Mouse (Mus musculus) spleen, adult 2 months (tissue): ENCODE measurements around the gene Rnaseh2b. TPM values are rescaled to one million over a fixed set of nuclear protein-coding genes. Genes with fewer than 3 reads are reported as not detected.

Source experiments
- DNase-seq, 2 experiments: peaks; one replicate each; pipeline versions ENCODE4 v3.0.0 to v3.0.0-alpha.2; 2012 to 2021; ENCODE audit warnings: low spot score in 2 of 2, low read depth in 1 of 2
- H3K27ac ChIP-seq: fragments of 200-500 bp; 2 replicates; pipeline ENCODE4 v1.5.1; 2012; ENCODE audit warnings: low read length, inconsistent platforms; ENCODE audit not compliant: insufficient read depth
- H3K27me3 ChIP-seq: fragments of 200-500 bp; 2 replicates; pipeline ENCODE4 v1.6.1; 2012; ENCODE audit warnings: mild to moderate bottlenecking, moderate library complexity, low read length, inconsistent platforms; ENCODE audit not compliant: control insufficient read depth, insufficient read depth
- H3K36me3 ChIP-seq: fragments of 200-500 bp; 2 replicates; pipeline ENCODE4 v1.6.1; 2012; ENCODE audit warnings: mild to moderate bottlenecking, low read length, inconsistent platforms; ENCODE audit not compliant: control insufficient read depth, insufficient read depth
- H3K4me1 ChIP-seq: fragments of 200-500 bp; 2 replicates; pipeline ENCODE4 v1.6.1; 2011; ENCODE audit warnings: inconsistent platforms; ENCODE audit not compliant: control insufficient read depth, insufficient read depth, insufficient read length
- H3K4me3 ChIP-seq: fragments of 200-500 bp; 2 replicates; pipeline ENCODE4 v1.5.1; 2011; ENCODE audit warnings: mild to moderate bottlenecking, inconsistent platforms; ENCODE audit not compliant: insufficient read depth, insufficient read length; ENCODE audit errors: extremely low read depth
- CTCF ChIP-seq: fragments of 200-500 bp; IDR thresholded peaks from 2 replicates; pipeline ENCODE4 v1.5.1; 2011; ENCODE audit warnings: mild to moderate bottlenecking, inconsistent platforms; ENCODE audit not compliant: insufficient read depth, insufficient read length, insufficient replicate concordance; ENCODE audit errors: extremely low read depth
- POLR2A ChIP-seq: fragments of 200-500 bp; IDR thresholded peaks from 2 replicates; pipeline ENCODE4 v1.6.1; 2011; ENCODE audit warnings: low read depth, low read length, inconsistent platforms
- WGBS: fragments of 180-500 bp; shearing (Covaris S2); methylation state at CpG from one replicate; pipeline ENCODE4 v1.1.7; 2018; 5-methylcytosine and 5-hydroxymethylcytosine counted together
- polyA plus RNA-seq: library from polyadenylated mRNA; depleted of rRNA; stranded (reverse); fragments of >200 nt; gene quantifications from 2 replicates; pipeline ENCODE4 v1.2.3, GENCODE M21; 2012

The Rnaseh2b gene
- polyA plus RNA-seq, 1 experiment = 2.2 TPM

DNA sequence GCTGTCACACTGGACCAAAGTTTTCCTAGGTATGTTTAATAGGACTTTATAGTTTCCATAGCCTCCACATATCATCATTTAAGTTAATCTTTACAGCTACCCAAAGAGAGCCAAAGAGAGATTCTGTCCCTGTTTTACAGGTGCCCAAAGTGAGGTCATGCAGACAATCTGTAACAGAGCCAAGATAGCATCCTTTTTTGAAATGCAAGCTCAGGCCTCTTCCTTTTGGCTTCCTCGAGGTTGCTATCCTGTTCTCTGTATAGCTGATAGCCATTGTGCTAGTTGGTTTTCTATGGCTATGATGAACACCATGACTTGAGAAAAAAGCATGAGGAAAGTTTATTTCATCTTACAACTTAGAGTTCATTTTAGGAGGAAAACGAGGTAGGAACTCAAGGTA, 83.7 kb downstream of the Rnaseh2b start:
- H3K4me3 ChIP-seq = no peak overlapping the region
- DNase-seq = no peak
- H3K27me3 ChIP-seq = no peaks in the 10 kb centered on the region
- 77% methylated on average over 2 of the region's 2 CpGs for WGBS
- H3K27ac ChIP-seq = no peak overlapping the region
- peaks cover 2% of the 10 kb centered on the region for H3K36me3 ChIP-seq
- TF ChIP-seq CTCF (no peak), POLR2A (no peak)
- no peaks in the 10 kb centered on the region; the same call in 1 of the 2 replicates for H3K4me1 ChIP-seq

DNA sequence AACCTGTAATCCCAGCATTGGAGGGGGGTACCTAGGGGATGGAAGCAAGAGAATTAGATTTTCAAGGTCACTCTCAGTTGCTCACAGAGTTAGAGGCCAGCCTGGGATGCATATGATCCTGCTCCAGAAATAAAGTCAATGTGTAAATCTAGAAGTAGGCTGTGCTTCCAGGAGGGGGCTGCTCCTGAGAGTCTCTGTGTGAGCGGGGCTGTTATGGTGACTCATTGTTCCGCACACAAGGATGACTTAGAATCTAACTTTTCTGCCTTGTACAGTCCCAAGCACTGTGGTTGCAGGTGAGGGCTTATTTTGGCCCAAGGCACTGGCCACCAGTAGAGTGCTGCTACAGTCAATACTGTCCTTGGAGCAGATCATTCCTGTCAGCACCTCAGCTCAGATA, 87.0 kb downstream of the Rnaseh2b start:
- H3K4me3 ChIP-seq = no peak overlapping the region
- WGBS = 96% methylated on average over 2 of the region's 2 CpGs
- DNase-seq = no peak
- no peak overlapping the region for H3K27ac ChIP-seq
- H3K36me3 ChIP-seq = peaks cover 2% of the 10 kb centered on the region
- no peak for TF ChIP-seq CTCF
- no peak for TF ChIP-seq POLR2A
- H3K27me3 ChIP-seq = no peaks in the 10 kb centered on the region
- no peaks in the 10 kb centered on the region for H3K4me1 ChIP-seq

DNA sequence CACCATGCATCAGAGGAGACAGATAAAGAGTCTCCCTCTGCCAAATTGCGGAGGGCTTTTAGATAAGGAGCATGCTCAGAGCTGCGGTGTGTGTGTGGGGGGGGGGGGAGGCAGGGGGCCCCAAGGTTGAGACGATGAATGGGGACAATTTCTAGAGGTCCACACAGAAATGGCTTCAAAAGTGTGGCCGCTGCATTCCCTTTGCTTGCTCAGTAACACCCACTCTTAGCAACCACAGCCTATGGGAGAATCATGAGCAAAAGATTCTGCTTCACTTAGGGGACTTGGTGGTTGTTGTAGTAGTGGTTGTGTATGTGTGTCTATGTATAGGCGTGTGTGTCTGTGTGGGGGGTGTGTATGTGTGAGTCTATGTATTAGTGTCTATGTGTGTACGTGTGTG, 88.2 kb downstream of the Rnaseh2b start:
- Histone ChIP-seq H3K27me3 (no peaks in the 10 kb centered on the region), H3K4me1 (no peaks in the 10 kb centered on the region), H3K36me3 (peaks cover 2% of the 10 kb centered on the region), H3K4me3 (no peak overlapping the region), H3K27ac (no peak overlapping the region)
- TF ChIP-seq CTCF = no peak
- no peak for TF ChIP-seq POLR2A
- 90% methylated on average over 6 of the region's 6 CpGs for WGBS
- no peak for DNase-seq

DNA sequence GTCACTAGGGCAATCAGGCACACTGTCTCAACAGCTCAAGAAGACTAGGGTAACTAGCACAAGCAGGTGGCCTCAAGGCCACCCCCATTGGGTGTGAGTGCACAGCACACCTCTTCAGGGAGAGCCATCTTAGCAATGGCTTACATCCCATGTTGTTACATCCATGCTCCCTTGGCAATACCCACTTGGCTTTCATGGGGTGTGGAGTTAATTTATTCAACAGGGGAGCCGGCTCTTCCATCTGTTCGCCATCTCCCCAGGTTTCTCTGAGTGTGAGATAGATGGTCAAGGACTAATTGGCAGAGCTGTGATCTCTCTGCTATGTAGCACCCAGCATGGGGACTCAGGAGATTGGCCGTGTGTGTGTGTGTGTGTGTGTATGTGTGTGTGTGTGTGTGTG, 90.7 kb downstream of the Rnaseh2b start:
- no peak for TF ChIP-seq CTCF
- TF ChIP-seq POLR2A = no peak
- no peak overlapping the region for H3K4me3 ChIP-seq
- WGBS = 94% methylated on average over 3 of the region's 3 CpGs
- no peaks in the 10 kb centered on the region; the same call in 1 of the 2 replicates for H3K36me3 ChIP-seq
- H3K4me1 ChIP-seq = no peaks in the 10 kb centered on the region
- H3K27me3 ChIP-seq = no peaks in the 10 kb centered on the region
- no peak for DNase-seq
- H3K27ac ChIP-seq = no peak overlapping the region

DNA sequence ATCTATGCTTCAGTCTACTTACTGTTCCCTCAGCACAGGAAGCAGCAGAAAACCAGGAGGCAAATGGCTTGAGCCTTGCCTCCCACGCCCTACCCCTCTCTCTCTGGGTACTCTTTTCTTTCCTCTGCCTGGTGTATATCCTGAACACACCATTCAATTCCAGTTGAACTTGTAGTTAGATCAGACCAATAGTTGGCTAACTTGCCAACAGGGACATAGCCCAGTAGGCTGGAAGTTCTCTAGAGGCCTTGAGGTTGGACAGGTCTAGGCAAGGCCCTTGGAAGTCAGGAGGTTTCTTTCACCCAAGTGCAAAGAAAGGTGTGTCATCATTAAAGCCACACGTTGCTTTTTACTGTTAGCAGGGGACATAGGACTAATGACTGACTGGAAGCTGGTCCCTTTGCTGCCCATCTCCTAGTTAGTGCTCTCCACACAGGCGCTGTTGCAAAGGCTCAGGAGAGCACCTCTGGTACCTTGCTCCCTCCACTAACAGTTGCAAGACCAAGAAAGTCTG, 91.5 kb downstream of the Rnaseh2b start:
- Histone ChIP-seq H3K4me1 (no peaks in the 10 kb centered on the region), H3K27ac (no peak overlapping the region), H3K4me3 (no peak overlapping the region), H3K27me3 (no peaks in the 10 kb centered on the region), H3K36me3 (no peaks in the 10 kb centered on the region; the same call in 1 of the 2 replicates)
- no peak for DNase-seq
- WGBS = 89% methylated on average over 3 of the region's 3 CpGs
- TF ChIP-seq CTCF = no peak
- no peak for TF ChIP-seq POLR2A

DNA sequence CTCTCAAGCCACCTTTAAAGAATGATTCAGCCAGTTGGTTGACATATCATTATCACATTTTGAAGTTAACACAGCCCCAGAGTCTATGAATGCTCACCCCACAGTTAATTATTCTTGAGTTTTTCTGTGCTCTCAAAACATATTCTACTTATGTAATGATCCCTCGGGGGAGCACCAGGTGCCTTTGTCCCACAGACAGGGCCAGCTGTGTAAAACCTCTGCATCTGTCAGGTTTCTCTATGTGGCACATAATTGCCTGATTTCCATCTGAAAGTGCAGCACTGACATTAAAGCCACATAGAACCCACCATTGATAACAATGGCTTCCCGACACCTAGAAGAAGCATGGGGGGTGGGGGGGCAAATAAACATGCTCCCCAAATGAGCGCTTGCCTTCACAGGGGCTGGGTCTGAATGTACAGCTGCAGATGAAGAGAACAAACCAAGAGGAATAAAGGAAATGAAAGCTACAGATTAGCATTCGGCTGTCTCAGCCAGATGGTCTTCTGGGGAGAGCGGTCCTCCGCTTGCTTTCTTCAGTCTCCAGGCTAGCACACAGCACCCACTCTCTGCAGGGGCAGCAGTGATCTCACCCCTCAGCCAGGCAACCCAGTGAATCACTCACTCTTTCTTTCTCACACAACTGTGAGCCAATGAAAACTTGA, 96.8 kb downstream of the Rnaseh2b start:
- Histone ChIP-seq H3K27ac (no peak overlapping the region), H3K4me3 (peak overlapping the region; percentile 41; the same call in 1 of the 2 replicates), H3K27me3 (no peaks in the 10 kb centered on the region), H3K36me3 (no peaks in the 10 kb centered on the region), H3K4me1 (peaks cover 4% of the 10 kb centered on the region; the same call in 1 of the 2 replicates)
- peak in 1 of 2 experiments; percentile 6 for DNase-seq
- TF ChIP-seq POLR2A = no peak
- TF ChIP-seq CTCF = no peak
- WGBS = 26% methylated on average over 6 of the region's 6 CpGs

DNA sequence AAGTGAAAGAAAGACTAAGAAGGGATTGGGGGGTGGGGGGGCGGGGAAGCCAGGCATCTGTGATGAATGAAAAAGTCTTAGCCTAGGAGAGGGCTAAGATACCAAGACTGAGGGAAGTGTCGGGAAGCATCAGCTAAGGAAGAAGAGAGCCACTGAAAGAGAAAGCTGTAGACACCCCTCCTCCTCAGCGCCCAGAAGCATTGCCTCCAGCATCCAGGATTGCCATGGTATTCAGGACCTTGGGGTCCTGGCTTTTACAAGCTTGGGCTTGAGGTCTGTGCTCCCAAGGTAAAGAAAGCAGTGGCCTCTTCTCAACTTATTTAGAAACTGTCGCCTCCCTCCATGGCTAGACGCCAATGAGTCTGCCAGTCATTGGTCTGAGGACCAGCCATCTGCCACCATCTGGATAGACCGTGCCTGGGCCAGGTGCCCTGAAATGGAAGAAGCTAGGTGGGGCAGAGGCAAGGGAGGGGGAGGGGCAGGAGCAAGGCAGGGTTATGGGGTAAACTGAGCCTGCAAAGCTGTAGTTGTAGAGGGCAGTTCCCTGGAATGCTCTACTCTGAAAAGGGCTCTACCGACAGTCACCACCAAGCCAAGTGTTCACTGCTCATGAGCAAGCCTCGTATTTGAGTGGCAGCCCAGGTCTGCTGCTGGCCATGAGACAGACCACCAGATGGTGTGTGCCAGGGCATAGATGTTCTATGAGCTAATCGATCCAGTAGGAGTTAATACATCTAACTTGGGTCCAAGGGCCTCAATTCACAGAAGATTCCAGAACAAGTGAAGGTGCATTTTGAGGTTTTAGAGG, 97.5 kb downstream of the Rnaseh2b start:
- H3K4me1 ChIP-seq = peaks cover 4% of the 10 kb centered on the region; the same call in 1 of the 2 replicates
- WGBS = 72% methylated on average over 9 of the region's 9 CpGs
- no peaks in the 10 kb centered on the region for H3K27me3 ChIP-seq
- no peak overlapping the region for H3K27ac ChIP-seq
- TF ChIP-seq CTCF = no peak
- no peak for TF ChIP-seq POLR2A
- H3K4me3 ChIP-seq = no peak overlapping the region; the same call in 1 of the 2 replicates
- no peaks in the 10 kb centered on the region for H3K36me3 ChIP-seq
- DNase-seq = no peak
